Mouse (Mus musculus) midbrain, postnatal 0 days (tissue): ENCODE data around the gene Stk25. TPM values are rescaled to one million over a fixed set of nuclear protein-coding genes. Genes with fewer than 3 reads are reported as not detected.
A peak's percentile ranks its signal among the peaks of the same experiment; 100 is the strongest.

ENCODE experiments used
- ATAC-seq: fragments of 200-750 bp; cut with Nextera tagmentation; 2 replicates; pipeline ENCODE4 v1.8.0; 2017; ENCODE audit warnings: moderate number of reproducible peaks, mild to moderate bottlenecking, moderate TSS enrichment, moderate library complexity; ENCODE audit not compliant: low FRiP score
- DNase-seq: peaks from one replicate; pipeline ENCODE4 v3.0.0-alpha.2; 2015; ENCODE audit warnings: low spot score
- H3K27ac ChIP-seq: fragments of 300-500 bp; sonication (generic); 2 replicates; pipeline ENCODE4 v1.5.1; 2014; ENCODE audit warnings: low read depth, mild to moderate bottlenecking, low read length, mixed read lengths
- H3K27me3 ChIP-seq: fragments of 300-500 bp; sonication (generic); 2 replicates; pipeline ENCODE4 v1.6.1; 2014; ENCODE audit warnings: low read length, control low read depth, mixed read lengths; ENCODE audit not compliant: insufficient read depth
- H3K36me3 ChIP-seq: fragments of 300-500 bp; sonication (generic); 2 replicates; pipeline ENCODE4 v1.6.1; 2014; ENCODE audit warnings: low read length, control low read depth, mixed read lengths; ENCODE audit not compliant: insufficient read depth
- H3K4me1 ChIP-seq: fragments of 300-500 bp; sonication (generic); 2 replicates; pipeline ENCODE4 v1.6.1; 2014; ENCODE audit warnings: mild to moderate bottlenecking, control low read depth, antibody characterized with exemption, low read length, mixed read lengths; ENCODE audit not compliant: insufficient read depth
- H3K4me2 ChIP-seq: fragments of 300-500 bp; sonication (generic); 2 replicates; pipeline ENCODE4 v1.6.1; 2014; ENCODE audit warnings: low read depth, mild to moderate bottlenecking, low read length, mixed read lengths; ENCODE audit not compliant: poor library complexity, severe bottlenecking
- H3K4me3 ChIP-seq: fragments of 300-500 bp; sonication (generic); 2 replicates; pipeline ENCODE4 v1.5.1; 2014; ENCODE audit warnings: low read depth, mild to moderate bottlenecking, low read length, moderate library complexity
- H3K9ac ChIP-seq: fragments of 300-500 bp; sonication (generic); replicated peaks from 2 replicates; pipeline ENCODE4 v1.6.1; 2014; ENCODE audit warnings: mild to moderate bottlenecking, low read length, moderate library complexity, mixed read lengths; ENCODE audit not compliant: poor library complexity, severe bottlenecking
- H3K9me3 ChIP-seq: fragments of 300-500 bp; sonication (generic); 2 replicates; pipeline ENCODE4 v1.6.1; 2016; ENCODE audit warnings: low read length, control low read depth
- CTCF ChIP-seq: IDR thresholded peaks from 2 replicates; pipeline ENCODE4 v1.5.1; 2016; ENCODE audit warnings: antibody characterized with exemption, mild to moderate bottlenecking
- WGBS: fragments of 180-500 bp; shearing (Covaris S2); extraction: QIAGEN DNeasy Blood & Tissue Kit; methylation state at CpG from one replicate; pipeline ENCODE4 v1.1.7; 2014; 5-methylcytosine and 5-hydroxymethylcytosine counted together
- polyA plus RNA-seq: library from polyadenylated mRNA; unstranded; fragments of >200 nt; fragmentation: Nextera tagmentation; extraction: Ambion mirVana; gene quantifications from 2 replicates; pipeline ENCODE4 v1.2.1, GENCODE M21; 2015
- total RNA-seq: library from RNA; depleted of rRNA; stranded (reverse); fragments of >200 nt; gene quantifications from 2 replicates; pipeline ENCODE4 v1.2.3, GENCODE M21; 2014

The Stk25 gene
- total and polyA plus RNA-seq, 2 experiments from 2014 or later, result 301 to 362 TPM

- no peak overlapping the region for H3K4me3 ChIP-seq
- no peak overlapping the region for H3K9ac ChIP-seq
- no peaks in the 10 kb centered on the region for H3K9me3 ChIP-seq
- WGBS, result 94% methylated on average over 8 of the region's 8 CpGs
- H3K27me3 ChIP-seq, result no peaks in the 10 kb centered on the region
- peaks cover 16% of the 10 kb centered on the region for H3K36me3 ChIP-seq
- no peak overlapping the region for H3K4me2 ChIP-seq
- peaks cover 3% of the 10 kb centered on the region; the same call in 1 of the 2 replicates for H3K4me1 ChIP-seq
- no peak for ATAC-seq
- no peak overlapping the region for H3K27ac ChIP-seq
- DNase-seq, result no peak
- no peak for TF ChIP-seq CTCF
Measured at GRCm38 (mm10) chr1:93691106-93691505, 32.6 kb upstream of the Stk25 start.

GRCm38 (mm10) chr1:93689901-93690496 lies 31.5 kb upstream of the Stk25 start:
- Histone ChIP-seq H3K36me3 (peaks cover 14% of the 10 kb centered on the region), H3K4me1 (peaks cover 3% of the 10 kb centered on the region; the same call in 1 of the 2 replicates), H3K4me3 (no peak overlapping the region), H3K9ac (no peak overlapping the region), H3K27ac (no peak overlapping the region), H3K27me3 (no peaks in the 10 kb centered on the region), H3K9me3 (no peaks in the 10 kb centered on the region), H3K4me2 (no peak overlapping the region)
- no peak for ATAC-seq
- 79% methylated on average over 7 of the region's 7 CpGs for WGBS
- no peak for TF ChIP-seq CTCF
- DNase-seq, result no peak

- H3K36me3 ChIP-seq, result peaks cover 12% of the 10 kb centered on the region; the same call in 1 of the 2 replicates
- H3K27ac ChIP-seq, result no peak overlapping the region
- ATAC-seq, result no peak
- no peaks in the 10 kb centered on the region for H3K9me3 ChIP-seq
- H3K9ac ChIP-seq, result no peak overlapping the region
- H3K27me3 ChIP-seq, result no peaks in the 10 kb centered on the region
- no peak for DNase-seq
- peaks cover 3% of the 10 kb centered on the region; the same call in 1 of the 2 replicates for H3K4me1 ChIP-seq
- no peak for TF ChIP-seq CTCF
- 69% methylated on average over 8 of the region's 8 CpGs for WGBS
- H3K4me3 ChIP-seq, result no peak overlapping the region
- no peak overlapping the region for H3K4me2 ChIP-seq
Measured at GRCm38 (mm10) chr1:93688154-93688553, 29.7 kb upstream of the Stk25 start.

GRCm38 (mm10) chr1:93686961-93687320 lies 28.5 kb upstream of the Stk25 start:
- Histone ChIP-seq H3K4me1 (peaks cover 3% of the 10 kb centered on the region; the same call in 1 of the 2 replicates), H3K27ac (peak overlapping the region; percentile 87), H3K9me3 (no peaks in the 10 kb centered on the region), H3K4me2 (peak overlapping the region; percentile 84), H3K4me3 (peak overlapping the region; percentile 63), H3K27me3 (no peaks in the 10 kb centered on the region), H3K36me3 (peaks cover 11% of the 10 kb centered on the region; the same call in 1 of the 2 replicates), H3K9ac (peak overlapping the region; percentile 82)
- DNase-seq (no peak), ATAC-seq (no peak)
- no peak for TF ChIP-seq CTCF
- WGBS, result 24% methylated on average over 3 of the region's 3 CpGs

- peak; percentile 81 for DNase-seq
- H3K27ac ChIP-seq, result peak overlapping the region; percentile 87
- peak overlapping the region; percentile 84 for H3K4me2 ChIP-seq
- peak; percentile 92 for ATAC-seq
- no peaks in the 10 kb centered on the region for H3K27me3 ChIP-seq
- H3K9ac ChIP-seq, result peak overlapping the region; percentile 82
- H3K4me1 ChIP-seq, result peaks cover 3% of the 10 kb centered on the region; the same call in 1 of the 2 replicates
- 2% methylated on average over 51 of the region's 51 CpGs for WGBS
- TF ChIP-seq CTCF, result peak; percentile 74
- H3K36me3 ChIP-seq, result peaks cover 6% of the 10 kb centered on the region; the same call in 1 of the 2 replicates
- H3K9me3 ChIP-seq, result no peaks in the 10 kb centered on the region
- peak overlapping the region; percentile 63 for H3K4me3 ChIP-seq
Measured at GRCm38 (mm10) chr1:93686245-93686960, 27.9 kb upstream of the Stk25 start.
